Mouse (Mus musculus): ENCODE results near the gene Tmsb4x.

DNA sequence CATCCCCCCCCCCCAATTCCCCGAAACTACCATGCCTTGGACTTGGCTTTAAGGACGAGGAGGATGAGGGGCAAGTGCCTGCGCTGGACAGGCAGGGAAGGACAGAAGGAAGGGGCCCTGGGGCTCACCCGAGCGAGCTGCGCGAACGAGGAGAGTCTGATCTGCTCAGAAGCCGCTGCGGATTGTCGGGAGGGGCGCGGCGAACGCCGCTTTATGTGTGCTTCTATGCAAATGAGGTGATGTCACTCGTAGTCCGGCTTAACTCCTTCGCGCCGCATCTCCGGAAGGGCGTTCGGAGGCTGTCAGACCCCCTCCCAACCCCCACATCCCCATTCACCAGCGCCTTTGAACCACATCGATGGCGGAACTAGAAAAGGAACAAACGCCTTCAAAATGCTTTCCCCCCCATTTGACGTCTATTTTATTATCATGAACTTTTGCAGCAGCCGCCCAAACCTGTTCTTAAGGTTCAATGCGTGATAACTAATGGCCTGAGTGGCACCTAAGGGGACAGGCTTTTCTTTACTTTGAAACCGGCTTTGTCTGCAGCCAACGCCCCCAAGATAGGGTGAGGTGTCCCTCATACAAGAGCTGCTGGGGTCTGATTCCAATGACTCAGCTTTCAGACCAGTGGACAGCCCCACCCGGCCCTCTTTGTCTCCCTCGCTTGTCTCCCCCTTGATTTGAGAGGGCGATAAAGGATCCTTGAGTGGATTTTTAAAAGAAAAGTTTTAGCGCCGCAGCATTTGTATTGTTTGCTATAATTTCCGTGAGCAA is at the start of gene Tmsb4x:
- TF ChIP-seq CTCF (IDR thresholded peaks at IDR 0.05; ENCODE audit: low read depth, low read length) = no peak
- TF ChIP-seq GATA1 (IDR thresholded peaks at IDR 0.05; ENCODE audit: borderline replicate concordance, low read length) = no peak
- TF ChIP-seq POLR2AphosphoS5 (IDR thresholded peaks at IDR 0.05; ENCODE audit: insufficient replicate concordance, low read depth, low read length) = no peak
- no peak for TF ChIP-seq TAL1 (conservative IDR thresholded peaks at IDR 0.05; ENCODE audit: low read depth, low read length)
- no peak for TF ChIP-seq GATA2 (IDR thresholded peaks at IDR 0.05; ENCODE audit: borderline replicate concordance, low read depth, low read length)

Data from G1E (cell line).